Mouse (Mus musculus) c-Kit-negative CD71-positive TER-119-positive erythroid progenitor cells, embryonic 14.5 days (primary cell): ENCODE data around the gene Olfr27.

Experiments
- DNase-seq: peaks from one replicate; pipeline ENCODE4 v3.0.0-alpha.2; 2013; ENCODE audit warnings: low read depth, low spot score

Gene Olfr27

GRCm38 (mm10) chr9:39127831-39128230 is at the start of gene Olfr27:
TSS of gene Olfr27 (plus strand) at chr9:39128131.
- DNase-seq: no peak

- no peak for DNase-seq
Measured at GRCm38 (mm10) chr9:39078787-39079186, 49.1 kb upstream of the Olfr27 start, which contains the start of gene Olfr938. TSS of gene Olfr938 (minus strand) at chr9:39078887.

- no peak for DNase-seq
Measured at GRCm38 (mm10) chr9:39127326-39127725, 605 bp upstream of the Olfr27 start.

- DNase-seq: no peak
Measured at GRCm38 (mm10) chr9:39152401-39152800, 24.5 kb downstream of the Olfr27 start.

GRCm38 (mm10) chr9:39166004-39166403 is 38.1 kb downstream of the Olfr27 start, which contains the start of gene Olfr943:
TSS of gene Olfr943 (plus strand) at chr9:39166304.
- no peak for DNase-seq
